Mouse (Mus musculus): ENCODE results near the gene Cracr2a. TPM values are rescaled to one million over a fixed set of nuclear protein-coding genes. Genes with fewer than 3 reads are reported as not detected.
A peak's percentile ranks its signal among the peaks of the same experiment; 100 is the strongest.

Cracr2a gene
- polyA plus RNA-seq, 1 experiment from 2014 or later: 1.6 TPM

DNA sequence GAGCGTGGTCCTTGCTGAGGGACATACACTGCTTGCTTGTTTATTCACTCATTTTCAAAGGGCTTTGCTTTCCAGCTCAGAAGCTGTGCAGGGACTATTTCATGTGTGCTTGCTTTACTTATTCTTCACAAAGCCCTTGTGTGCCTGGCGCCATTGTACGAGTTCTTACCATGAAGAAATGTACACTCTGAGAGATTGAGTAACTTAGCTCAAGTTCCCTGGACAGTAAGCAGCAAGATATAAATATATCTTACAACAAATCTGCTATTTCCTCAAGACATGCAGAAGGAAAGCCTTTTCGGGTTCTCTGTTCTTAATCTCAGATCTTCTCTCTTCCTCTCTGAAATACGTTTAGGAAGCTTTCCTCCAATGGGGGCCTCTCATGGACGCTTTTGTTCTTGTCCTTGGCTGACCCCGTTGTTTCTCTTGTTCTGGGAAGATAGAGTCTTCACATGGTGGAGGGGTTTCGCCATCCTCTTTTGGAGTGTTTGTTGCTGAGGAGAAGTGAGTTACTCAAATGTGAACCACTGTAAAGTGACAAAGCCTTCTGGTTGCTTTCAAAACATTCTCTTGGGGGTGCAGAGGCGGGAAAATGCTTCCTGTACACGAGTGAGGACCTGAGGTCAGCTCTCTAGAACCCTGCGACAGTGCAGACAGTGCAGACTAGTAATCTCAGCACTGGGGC is 12.8 kb downstream of the Cracr2a start:
- WGBS: 49% methylated on average over 11 of the region's 11 CpGs
- ATAC-seq (ENCODE audit: low FRiP score, low read depth): no peak
- Histone ChIP-seq H3K4me3 (no peak overlapping the region), H3K27me3 (peaks cover 22% of the 10 kb centered on the region; the same call in 1 of the 2 replicates), H3K4me1 (peaks cover 24% of the 10 kb centered on the region), H3K9ac (no peak overlapping the region), H3K36me3 (no peaks in the 10 kb centered on the region), H3K27ac (peak overlapping the region; percentile 55; the same call in 1 of the 2 replicates), H3K9me3 (no peaks in the 10 kb centered on the region), H3K4me2 (replicated peaks) (peak overlapping the region; percentile 32; the same call in 1 of the 2 replicates)

GRCm38 (mm10) chr6:127575194-127575593 is 14.1 kb downstream of the Cracr2a start:
- H3K9me3 ChIP-seq: no peaks in the 10 kb centered on the region
- WGBS: 83% methylated on average over 2 of the region's 2 CpGs
- peaks cover 22% of the 10 kb centered on the region; the same call in 1 of the 2 replicates for H3K27me3 ChIP-seq
- no peak overlapping the region for H3K4me2 ChIP-seq (replicated peaks)
- ATAC-seq (ENCODE audit: low FRiP score, low read depth): no peak
- no peak overlapping the region for H3K4me3 ChIP-seq
- no peaks in the 10 kb centered on the region for H3K36me3 ChIP-seq
- no peak overlapping the region for H3K27ac ChIP-seq
- peaks cover 24% of the 10 kb centered on the region for H3K4me1 ChIP-seq
- H3K9ac ChIP-seq: no peak overlapping the region

DNA sequence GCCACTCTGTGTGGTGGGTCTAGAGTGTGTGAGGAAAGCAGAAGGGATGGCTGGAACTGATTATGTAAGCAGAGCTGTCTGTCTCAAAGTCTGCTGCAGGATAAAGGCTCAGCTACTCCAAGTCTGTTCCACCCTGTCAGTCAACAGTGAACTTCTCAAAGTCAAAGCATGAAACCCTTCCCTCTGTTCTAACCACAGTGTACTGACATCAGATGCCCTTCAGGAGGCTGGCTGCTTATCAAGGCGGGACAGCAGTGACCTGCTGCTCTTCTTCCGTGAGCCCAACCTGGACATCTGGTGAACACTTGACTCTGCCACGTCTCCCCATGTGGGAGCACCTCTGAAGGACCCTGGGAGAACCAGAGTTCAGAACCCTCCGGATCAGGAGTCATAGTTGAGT is 16.6 kb downstream of the Cracr2a start:
- no peak overlapping the region for H3K27ac ChIP-seq
- no peaks in the 10 kb centered on the region for H3K36me3 ChIP-seq
- ATAC-seq (ENCODE audit: low FRiP score, low read depth): no peak
- no peaks in the 10 kb centered on the region for H3K9me3 ChIP-seq
- no peak overlapping the region for H3K4me3 ChIP-seq
- H3K4me1 ChIP-seq: peaks cover 25% of the 10 kb centered on the region
- 55% methylated on average over 4 of the region's 4 CpGs for WGBS
- H3K9ac ChIP-seq: no peak overlapping the region
- peaks cover 17% of the 10 kb centered on the region; the same call in 1 of the 2 replicates for H3K27me3 ChIP-seq
- H3K4me2 ChIP-seq (replicated peaks): no peak overlapping the region

GRCm38 (mm10) chr6:127578316-127578715 is 17.2 kb downstream of the Cracr2a start:
- peaks cover 15% of the 10 kb centered on the region; the same call in 1 of the 2 replicates for H3K27me3 ChIP-seq
- no peaks in the 10 kb centered on the region for H3K36me3 ChIP-seq
- no peak overlapping the region for H3K27ac ChIP-seq
- H3K4me2 ChIP-seq (replicated peaks): no peak overlapping the region
- no peak overlapping the region for H3K4me3 ChIP-seq
- H3K9ac ChIP-seq: no peak overlapping the region
- peaks cover 23% of the 10 kb centered on the region for H3K4me1 ChIP-seq
- no peaks in the 10 kb centered on the region for H3K9me3 ChIP-seq
- no peak for ATAC-seq (ENCODE audit: low FRiP score, low read depth)
- 60% methylated on average over 7 of the region's 7 CpGs for WGBS

DNA sequence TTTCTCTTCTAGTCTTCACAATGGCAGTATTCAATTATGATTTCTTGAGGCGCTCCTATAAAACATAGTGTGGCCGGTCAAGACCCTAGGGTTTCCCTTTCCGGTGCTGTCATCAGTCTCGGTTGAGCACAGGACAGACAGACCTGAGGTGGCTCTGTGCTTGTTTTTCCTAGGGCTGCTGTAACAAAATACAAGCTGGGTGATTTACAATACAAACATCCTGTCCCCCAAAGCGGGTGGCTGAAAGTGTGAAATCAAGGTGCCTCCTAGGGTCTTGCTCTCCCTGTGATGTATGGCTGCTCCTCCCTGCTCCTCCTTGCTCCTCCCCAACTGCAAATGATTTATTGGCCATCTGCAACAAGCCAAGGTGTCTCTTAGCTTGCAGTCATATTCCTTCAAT is 17.7 kb downstream of the Cracr2a start:
- no peak overlapping the region for H3K4me2 ChIP-seq (replicated peaks)
- H3K9ac ChIP-seq: no peak overlapping the region
- H3K27me3 ChIP-seq: peaks cover 15% of the 10 kb centered on the region; the same call in 1 of the 2 replicates
- no peaks in the 10 kb centered on the region for H3K36me3 ChIP-seq
- no peak overlapping the region for H3K4me3 ChIP-seq
- ATAC-seq (ENCODE audit: low FRiP score, low read depth): no peak
- H3K9me3 ChIP-seq: no peaks in the 10 kb centered on the region
- peaks cover 18% of the 10 kb centered on the region for H3K4me1 ChIP-seq
- WGBS: 36% methylated on average over 5 of the region's 5 CpGs
- H3K27ac ChIP-seq: no peak overlapping the region

GRCm38 (mm10) chr6:127581915-127582314 is 20.8 kb downstream of the Cracr2a start:
- Histone ChIP-seq H3K36me3 (no peaks in the 10 kb centered on the region), H3K4me3 (peak overlapping the region; percentile 28; the same call in 1 of the 2 replicates), H3K4me2 (replicated peaks) (peak overlapping the region; percentile 65), H3K27me3 (peaks cover 23% of the 10 kb centered on the region; the same call in 1 of the 2 replicates), H3K9me3 (no peaks in the 10 kb centered on the region), H3K27ac (no peak overlapping the region), H3K9ac (peak overlapping the region; percentile 51), H3K4me1 (peaks cover 14% of the 10 kb centered on the region)
- no peak for ATAC-seq (ENCODE audit: low FRiP score, low read depth)
- 49% methylated on average over 12 of the region's 12 CpGs for WGBS

DNA sequence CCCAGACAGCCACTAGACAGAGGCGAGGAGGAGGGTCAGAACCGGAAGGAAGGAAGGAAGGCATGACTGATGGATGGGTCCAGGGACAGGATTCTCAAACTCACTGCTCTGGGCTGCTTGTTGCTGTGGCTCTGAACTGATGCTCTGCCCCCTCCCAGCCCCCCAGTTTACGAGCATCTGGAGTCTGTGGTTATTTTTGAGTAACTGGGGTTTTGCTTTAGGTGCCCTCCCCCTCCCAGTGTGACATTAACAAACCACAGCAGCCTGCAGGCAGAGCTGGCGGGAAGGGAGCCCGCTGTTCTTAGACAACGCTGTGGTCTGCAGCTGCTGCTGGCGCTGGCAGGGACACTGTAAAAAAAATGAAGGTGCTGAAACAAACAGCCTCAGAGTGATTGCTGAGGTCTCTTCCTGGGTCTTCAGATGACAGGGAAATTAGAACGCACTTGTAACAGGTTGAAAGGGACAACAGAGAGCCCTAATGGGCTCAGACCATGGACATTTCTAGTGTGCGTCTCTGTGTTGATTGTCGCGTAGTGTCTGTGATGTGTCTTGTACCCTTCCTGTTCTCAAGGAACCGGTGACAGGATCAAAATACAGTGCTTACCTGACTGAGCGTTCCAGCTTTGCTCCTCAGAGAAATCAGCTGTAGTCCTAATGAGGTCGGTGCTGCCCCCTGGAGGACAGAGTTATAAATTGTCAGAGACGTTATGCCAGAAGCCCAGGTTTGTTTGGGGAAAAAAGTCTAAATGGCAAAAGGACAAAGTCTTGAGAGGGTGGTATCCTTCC is 21.4 kb downstream of the Cracr2a start:
- Histone ChIP-seq H3K4me2 (replicated peaks) (peak overlapping the region; percentile 65), H3K27ac (no peak overlapping the region), H3K4me3 (peak overlapping the region; percentile 28), H3K27me3 (peaks cover 23% of the 10 kb centered on the region; the same call in 1 of the 2 replicates), H3K4me1 (peaks cover 14% of the 10 kb centered on the region), H3K9ac (peak overlapping the region; percentile 51), H3K36me3 (no peaks in the 10 kb centered on the region), H3K9me3 (no peaks in the 10 kb centered on the region)
- 2% methylated on average over 15 of the region's 15 CpGs for WGBS
- ATAC-seq (ENCODE audit: low FRiP score, low read depth): peak; percentile 61

GRCm38 (mm10) chr6:127591467-127591866 is 30.3 kb downstream of the Cracr2a start:
- no peak overlapping the region for H3K9ac ChIP-seq
- 76% methylated on average over 3 of the region's 3 CpGs for WGBS
- H3K27ac ChIP-seq: no peak overlapping the region
- H3K4me2 ChIP-seq (replicated peaks): no peak overlapping the region
- no peak for ATAC-seq (ENCODE audit: low FRiP score, low read depth)
- peaks cover 9% of the 10 kb centered on the region; the same call in 1 of the 2 replicates for H3K27me3 ChIP-seq
- H3K9me3 ChIP-seq: no peaks in the 10 kb centered on the region
- H3K4me1 ChIP-seq: 0 out of 2 replicates have a peak, but pooled peaks cover 3% of the 10 kb centered on the region
- H3K36me3 ChIP-seq: no peaks in the 10 kb centered on the region
- no peak overlapping the region for H3K4me3 ChIP-seq

- no peaks in the 10 kb centered on the region for H3K36me3 ChIP-seq
- ATAC-seq (ENCODE audit: low FRiP score, low read depth): no peak
- 67% methylated on average over 4 of the region's 4 CpGs for WGBS
- no peak overlapping the region for H3K4me2 ChIP-seq (replicated peaks)
- H3K9ac ChIP-seq: no peak overlapping the region
- no peaks in the 10 kb centered on the region for H3K9me3 ChIP-seq
- no peak overlapping the region for H3K4me3 ChIP-seq
- 0 out of 2 replicates have a peak, but pooled peaks cover 3% of the 10 kb centered on the region for H3K4me1 ChIP-seq
- peaks cover 20% of the 10 kb centered on the region for H3K27me3 ChIP-seq
- no peak overlapping the region for H3K27ac ChIP-seq
These were observed 32.3 kb downstream of the Cracr2a start for GRCm38 (mm10) chr6:127593487-127593886.

DNA sequence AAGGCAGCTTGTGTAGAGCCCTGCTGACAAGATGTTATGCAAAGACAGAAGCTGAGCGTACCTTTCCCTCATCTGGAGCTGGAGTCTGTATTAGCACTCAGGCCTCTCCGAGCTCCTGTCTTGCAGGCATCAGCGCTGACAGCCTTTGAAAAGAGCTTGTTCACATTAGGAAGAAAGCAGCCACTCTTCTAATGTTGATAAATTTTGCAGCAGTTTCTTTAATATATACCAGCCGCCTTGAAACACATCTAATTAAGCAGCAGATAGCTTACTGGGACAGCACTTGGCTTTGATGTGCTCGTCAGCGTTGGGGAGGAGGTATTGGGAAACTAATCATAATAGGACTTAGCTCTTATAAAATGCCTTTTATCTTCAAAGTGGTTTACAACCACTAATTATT is 38.1 kb downstream of the Cracr2a start:
- WGBS: 19% methylated on average over 6 of the region's 6 CpGs
- 0 out of 2 replicates have a peak, but pooled peaks cover 7% of the 10 kb centered on the region for H3K4me1 ChIP-seq
- H3K9me3 ChIP-seq: 0 out of 2 replicates have a peak, but pooled peaks cover 4% of the 10 kb centered on the region

DNA sequence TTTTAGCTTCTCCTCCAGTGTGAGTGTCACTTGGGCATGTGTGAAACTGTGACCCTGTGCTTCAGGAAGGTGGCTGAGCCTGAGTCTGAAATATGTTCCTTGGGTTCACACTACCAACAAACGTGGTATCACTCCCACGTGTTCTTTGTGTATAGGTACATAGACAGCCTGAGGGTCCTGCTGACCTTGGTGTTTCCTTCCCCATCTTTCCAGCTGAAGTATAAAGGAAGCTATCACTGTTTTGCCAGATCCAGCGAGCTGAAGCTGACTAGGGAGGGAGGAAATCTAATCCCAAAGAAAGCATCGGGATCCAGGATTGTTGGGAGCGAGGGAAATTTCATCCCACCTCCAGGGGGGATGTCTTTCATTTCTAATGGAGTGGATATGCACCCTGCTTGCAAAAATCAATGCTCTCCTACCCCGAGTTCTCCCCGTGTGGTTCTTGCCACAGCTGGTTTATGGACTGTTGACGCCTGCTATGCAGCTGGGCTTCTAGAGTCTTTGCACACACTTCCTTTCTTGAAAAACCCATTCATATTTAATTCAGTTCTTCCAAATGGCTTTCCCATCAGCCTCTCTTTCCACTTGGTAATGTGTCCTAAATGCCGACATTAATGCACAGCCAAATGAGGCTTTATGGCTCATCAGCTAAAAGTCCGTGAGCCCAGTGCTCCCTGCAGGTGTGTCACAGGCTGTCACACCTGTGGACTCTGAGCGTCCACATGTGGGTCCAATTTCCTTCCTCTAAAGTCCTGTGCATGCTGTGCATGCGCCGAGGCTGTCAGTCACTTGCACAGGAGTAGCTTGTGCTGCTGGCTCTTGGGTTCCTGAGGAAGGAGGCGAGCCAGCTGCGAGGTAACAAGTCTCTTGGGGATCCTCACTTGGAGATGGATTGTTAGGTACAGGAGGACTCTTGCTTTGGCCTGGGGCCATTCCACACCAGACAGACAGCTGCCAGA is 44.2 kb downstream of the Cracr2a start:
- Histone ChIP-seq H3K27me3 (peaks cover 9% of the 10 kb centered on the region; the same call in 1 of the 2 replicates), H3K9me3 (0 out of 2 replicates have a peak, but pooled peaks cover 4% of the 10 kb centered on the region), H3K36me3 (no peaks in the 10 kb centered on the region), H3K9ac (no peak overlapping the region), H3K4me2 (replicated peaks) (peak overlapping the region; percentile 30), H3K27ac (peak overlapping the region; percentile 29; the same call in 1 of the 2 replicates), H3K4me1 (peaks cover 19% of the 10 kb centered on the region), H3K4me3 (no peak overlapping the region)
- WGBS: 20% methylated on average over 15 of the region's 15 CpGs
- ATAC-seq (ENCODE audit: low FRiP score, low read depth): peak; percentile 88

More for the DNA sequence above, 38.1 kb downstream of the Cracr2a start:
- H3K27ac ChIP-seq: no peak overlapping the region
- H3K36me3 ChIP-seq: no peaks in the 10 kb centered on the region
- peaks cover 33% of the 10 kb centered on the region for H3K27me3 ChIP-seq
- no peak for ATAC-seq (ENCODE audit: low FRiP score, low read depth)
- H3K9ac ChIP-seq: no peak overlapping the region
- H3K4me2 ChIP-seq (replicated peaks): no peak overlapping the region
- no peak overlapping the region for H3K4me3 ChIP-seq

Measured in limb, embryonic 13.5 days (tissue).